Mouse (Mus musculus) limb, embryonic 15.5 days (tissue): ENCODE results near the gene Trim63. TPM values are rescaled to one million over a fixed set of nuclear protein-coding genes. Genes with fewer than 3 reads are reported as not detected.

Source experiments
- ATAC-seq: fragments of 200-750 bp; cut with Nextera tagmentation; 2 replicates; pipeline ENCODE4 v1.8.0; 2017; ENCODE audit warnings: low read depth, moderate TSS enrichment; ENCODE audit not compliant: insufficient number of reproducible peaks, low FRiP score, low TSS enrichment
- H3K27ac ChIP-seq: fragments of 300-500 bp; sonication (generic); 2 replicates; pipeline ENCODE4 v1.5.1; 2015; ENCODE audit warnings: moderate library complexity, mild to moderate bottlenecking, inconsistent platforms
- H3K27me3 ChIP-seq: fragments of 300-500 bp; sonication (generic); 2 replicates; pipeline ENCODE4 v1.6.1; 2015; ENCODE audit warnings: inconsistent platforms
- H3K36me3 ChIP-seq: fragments of 300-500 bp; sonication (generic); 2 replicates; pipeline ENCODE4 v1.6.1; 2015; ENCODE audit warnings: inconsistent platforms
- H3K4me1 ChIP-seq: fragments of 300-500 bp; sonication (generic); 2 replicates; pipeline ENCODE4 v1.6.1; 2015; ENCODE audit warnings: inconsistent platforms
- H3K4me2 ChIP-seq: fragments of 300-500 bp; sonication (generic); 2 replicates; pipeline ENCODE4 v1.6.1; 2015; ENCODE audit warnings: mild to moderate bottlenecking, inconsistent platforms
- H3K4me3 ChIP-seq: fragments of 300-500 bp; sonication (generic); 2 replicates; pipeline ENCODE4 v1.5.1; 2015; ENCODE audit warnings: mild to moderate bottlenecking, inconsistent platforms
- H3K9ac ChIP-seq: fragments of 300-500 bp; sonication (generic); 2 replicates; pipeline ENCODE4 v1.6.1; 2015; ENCODE audit warnings: inconsistent platforms
- H3K9me3 ChIP-seq: fragments of 300-500 bp; sonication (generic); 2 replicates; pipeline ENCODE4 v1.6.1; 2016; ENCODE audit warnings: inconsistent platforms
- WGBS: fragments of 180-500 bp; shearing (Covaris S2); methylation state at CpG from one replicate; pipeline ENCODE4 v1.1.7; 2015; 5-methylcytosine and 5-hydroxymethylcytosine counted together
- polyA plus RNA-seq: library from polyadenylated mRNA; unstranded; fragments of >200 nt; fragmentation: Nextera tagmentation; extraction: Ambion mirVana; gene quantifications from 2 replicates; pipeline ENCODE4 v1.2.1, GENCODE M21; 2015

Gene Trim63
- polyA plus RNA-seq, 1 experiment from 2014 or later, result 3.2 TPM

DNA sequence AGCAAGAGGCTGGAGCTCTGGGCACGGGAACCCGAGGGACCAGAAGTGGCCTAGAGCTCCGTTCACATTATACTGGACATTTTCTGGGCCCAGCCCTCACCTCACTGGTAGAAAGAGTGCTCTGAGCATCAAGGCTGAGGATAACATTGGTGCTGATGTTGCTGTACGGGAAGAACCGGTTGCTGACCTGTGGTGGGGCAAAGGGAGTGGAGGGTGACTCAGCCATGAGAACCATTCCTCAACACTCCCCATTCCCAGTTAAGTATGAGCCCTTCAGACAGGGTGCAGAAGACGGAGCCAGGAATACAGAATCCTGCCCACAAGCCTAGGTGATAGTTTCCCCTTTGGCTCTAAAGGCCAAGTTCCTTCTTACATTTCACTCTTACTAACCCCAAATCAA, 44.7 kb downstream of the Trim63 start:
- peaks cover 3% of the 10 kb centered on the region for H3K27me3 ChIP-seq
- no peak overlapping the region for H3K4me2 ChIP-seq
- no peak overlapping the region for H3K9ac ChIP-seq
- 86% methylated on average over 6 of the region's 6 CpGs for WGBS
- no peak overlapping the region for H3K4me3 ChIP-seq
- H3K36me3 ChIP-seq, result no peaks in the 10 kb centered on the region
- H3K4me1 ChIP-seq, result peaks cover 34% of the 10 kb centered on the region
- H3K27ac ChIP-seq, result no peak overlapping the region
- no peak for ATAC-seq
- H3K9me3 ChIP-seq, result no peaks in the 10 kb centered on the region

- no peak for ATAC-seq
- no peak overlapping the region for H3K4me3 ChIP-seq
- no peak overlapping the region for H3K27ac ChIP-seq
- no peak overlapping the region for H3K9ac ChIP-seq
- peaks cover 3% of the 10 kb centered on the region for H3K27me3 ChIP-seq
- peaks cover 32% of the 10 kb centered on the region for H3K4me1 ChIP-seq
- 11% methylated on average over 5 of the region's 5 CpGs for WGBS
- no peaks in the 10 kb centered on the region for H3K9me3 ChIP-seq
- no peaks in the 10 kb centered on the region for H3K36me3 ChIP-seq
- H3K4me2 ChIP-seq, result no peak overlapping the region
Observed at GRCm38 (mm10) chr4:134361215-134361614, 46.3 kb downstream of the Trim63 start.

- Histone ChIP-seq H3K4me1 (peaks cover 25% of the 10 kb centered on the region), H3K9ac (no peak overlapping the region), H3K9me3 (no peaks in the 10 kb centered on the region), H3K4me3 (no peak overlapping the region), H3K4me2 (no peak overlapping the region), H3K27ac (no peak overlapping the region), H3K36me3 (no peaks in the 10 kb centered on the region), H3K27me3 (peaks cover under 1% of the 10 kb centered on the region)
- 69% methylated on average over 9 of the region's 9 CpGs for WGBS
- ATAC-seq, result no peak
Observed at GRCm38 (mm10) chr4:134362124-134362523, 47.2 kb downstream of the Trim63 start.

GRCm38 (mm10) chr4:134362586-134362985, 47.7 kb downstream of the Trim63 start:
- Histone ChIP-seq H3K4me1 (peaks cover 22% of the 10 kb centered on the region), H3K4me3 (no peak overlapping the region), H3K9ac (no peak overlapping the region), H3K27ac (no peak overlapping the region), H3K36me3 (no peaks in the 10 kb centered on the region), H3K9me3 (no peaks in the 10 kb centered on the region), H3K4me2 (no peak overlapping the region), H3K27me3 (no peaks in the 10 kb centered on the region; the same call in 1 of the 2 replicates)
- 26% methylated on average over 9 of the region's 9 CpGs for WGBS
- ATAC-seq, result no peak

DNA sequence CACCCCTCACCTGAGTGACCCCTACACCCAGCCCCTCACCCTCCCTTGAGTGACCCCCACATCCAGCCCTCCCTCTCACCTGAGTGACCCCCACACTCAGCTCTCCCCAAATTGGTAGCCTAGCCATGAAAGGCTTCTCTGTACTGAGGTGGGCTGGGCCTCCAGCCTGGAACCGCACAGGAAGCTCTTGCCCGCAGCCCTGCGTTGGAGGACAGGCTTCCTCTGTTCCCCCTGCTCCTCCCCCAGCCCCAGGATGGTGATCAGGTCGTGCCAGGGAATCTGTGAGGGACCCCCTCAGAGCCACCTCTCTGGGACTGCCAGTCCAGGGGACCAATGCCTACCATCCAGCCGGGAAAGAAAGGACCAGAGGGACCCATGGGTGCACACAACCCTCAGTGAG, 50.4 kb downstream of the Trim63 start:
- Histone ChIP-seq H3K4me3 (no peak overlapping the region), H3K9ac (no peak overlapping the region), H3K4me1 (peaks cover 21% of the 10 kb centered on the region), H3K27ac (peak overlapping the region; percentile 71), H3K36me3 (no peaks in the 10 kb centered on the region), H3K4me2 (no peak overlapping the region), H3K27me3 (peaks cover 12% of the 10 kb centered on the region), H3K9me3 (no peaks in the 10 kb centered on the region)
- 45% methylated on average over 5 of the region's 5 CpGs for WGBS
- peak; percentile 59 for ATAC-seq

- Histone ChIP-seq H3K4me2 (peak overlapping the region; percentile 95), H3K4me3 (peak overlapping the region; percentile 56), H3K27ac (0 out of 2 replicates have a peak overlapping the region, but pooled peaks have one; percentile 9), H3K9ac (peak overlapping the region; percentile 18; the same call in 1 of the 2 replicates), H3K36me3 (no peaks in the 10 kb centered on the region), H3K9me3 (no peaks in the 10 kb centered on the region), H3K27me3 (peaks cover 36% of the 10 kb centered on the region), H3K4me1 (peaks cover 34% of the 10 kb centered on the region)
- whole genome bisulfite sequencing, result 1% methylated on average over 18 of the region's 18 CpGs
- no peak for ATAC-seq
Observed at GRCm38 (mm10) chr4:134370649-134371221, 55.8 kb downstream of the Trim63 start.

GRCm38 (mm10) chr4:134371316-134371855, 56.5 kb downstream of the Trim63 start:
- Histone ChIP-seq H3K9me3 (no peaks in the 10 kb centered on the region), H3K4me3 (peak overlapping the region; percentile 56), H3K36me3 (no peaks in the 10 kb centered on the region), H3K27me3 (peaks cover 36% of the 10 kb centered on the region), H3K4me2 (peak overlapping the region; percentile 95), H3K27ac (0 out of 2 replicates have a peak overlapping the region, but pooled peaks have one; percentile 9), H3K4me1 (peaks cover 35% of the 10 kb centered on the region), H3K9ac (peak overlapping the region; percentile 33; the same call in 1 of the 2 replicates)
- WGBS, result under 1% methylated on average over 17 of the region's 17 CpGs
- ATAC-seq, result no peak

GRCm38 (mm10) chr4:134372294-134372747, 57.4 kb downstream of the Trim63 start:
- ATAC-seq, result 0 out of 2 replicates have a peak, but pooled peaks have one; percentile 61
- Histone ChIP-seq H3K36me3 (no peaks in the 10 kb centered on the region), H3K9me3 (no peaks in the 10 kb centered on the region), H3K4me1 (peaks cover 35% of the 10 kb centered on the region), H3K27me3 (peaks cover 36% of the 10 kb centered on the region), H3K4me3 (peak overlapping the region; percentile 56), H3K27ac (no peak overlapping the region), H3K9ac (peak overlapping the region; percentile 33; the same call in 1 of the 2 replicates), H3K4me2 (peak overlapping the region; percentile 95)
- under 1% methylated on average over 16 of the region's 16 CpGs for WGBS

GRCm38 (mm10) chr4:134373295-134373694, 58.4 kb downstream of the Trim63 start:
- no peaks in the 10 kb centered on the region for H3K36me3 ChIP-seq
- H3K27ac ChIP-seq, result no peak overlapping the region
- peaks cover 36% of the 10 kb centered on the region for H3K27me3 ChIP-seq
- no peak for ATAC-seq
- 80% methylated on average over 8 of the region's 8 CpGs for WGBS
- H3K9ac ChIP-seq, result no peak overlapping the region
- peak overlapping the region; percentile 8; the same call in 1 of the 2 replicates for H3K4me2 ChIP-seq
- H3K4me1 ChIP-seq, result peaks cover 41% of the 10 kb centered on the region
- no peaks in the 10 kb centered on the region for H3K9me3 ChIP-seq
- H3K4me3 ChIP-seq, result no peak overlapping the region

DNA sequence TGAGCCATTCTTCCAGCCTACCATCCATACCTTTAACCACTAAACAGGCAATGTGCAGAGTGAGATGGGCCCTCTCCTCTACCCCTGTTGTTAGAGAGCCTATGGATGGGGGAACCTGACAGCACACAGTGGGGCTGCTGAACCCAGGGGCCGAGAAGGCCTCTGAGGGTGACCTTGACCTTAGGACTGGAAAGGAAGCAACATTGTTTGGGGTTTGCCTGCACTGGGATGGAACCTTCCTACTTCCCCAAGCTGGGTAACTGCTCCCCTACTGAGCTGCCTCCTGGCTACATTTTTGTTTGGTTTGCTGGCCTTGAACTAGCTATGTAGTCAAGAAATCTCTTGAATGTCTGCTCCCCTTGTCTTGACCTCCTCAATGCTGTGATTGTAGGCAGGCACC, 59.4 kb downstream of the Trim63 start:
- ATAC-seq, result no peak
- no peak overlapping the region for H3K27ac ChIP-seq
- H3K9ac ChIP-seq, result no peak overlapping the region
- H3K4me1 ChIP-seq, result peaks cover 46% of the 10 kb centered on the region
- H3K27me3 ChIP-seq, result peaks cover 34% of the 10 kb centered on the region
- H3K4me3 ChIP-seq, result no peak overlapping the region
- H3K4me2 ChIP-seq, result no peak overlapping the region
- no peaks in the 10 kb centered on the region for H3K36me3 ChIP-seq
- no peaks in the 10 kb centered on the region for H3K9me3 ChIP-seq
- 65% methylated on average over 1 of the region's 1 CpGs for WGBS

GRCm38 (mm10) chr4:134378089-134378615, 63.2 kb downstream of the Trim63 start:
- H3K4me1 ChIP-seq, result peaks cover 18% of the 10 kb centered on the region
- H3K4me2 ChIP-seq, result no peak overlapping the region
- 0 out of 2 replicates have a peak, but pooled peaks cover 3% of the 10 kb centered on the region for H3K27me3 ChIP-seq
- WGBS, result 24% methylated on average over 10 of the region's 10 CpGs
- H3K27ac ChIP-seq, result peak overlapping the region; percentile 59
- ATAC-seq, result 0 out of 2 replicates have a peak, but pooled peaks have one; percentile 15
- no peak overlapping the region for H3K9ac ChIP-seq
- no peak overlapping the region for H3K4me3 ChIP-seq
- H3K9me3 ChIP-seq, result no peaks in the 10 kb centered on the region
- no peaks in the 10 kb centered on the region for H3K36me3 ChIP-seq
